Mouse (Mus musculus) liver, embryonic 11.5 days (tissue): Measurements from ENCODE around the gene Gch1. TPM values are rescaled to one million over a fixed set of nuclear protein-coding genes. Genes with fewer than 3 reads are reported as not detected.

Source experiments
- ATAC-seq: fragments of 200-750 bp; cut with Nextera tagmentation; replicated peaks from 2 replicates; pipeline ENCODE4 v1.8.0; 2017; ENCODE audit warnings: moderate number of reproducible peaks, mild to moderate bottlenecking, moderate TSS enrichment, moderate library complexity; ENCODE audit not compliant: low FRiP score
- DNase-seq: peaks from one replicate; pipeline ENCODE4 v3.0.0-alpha.2; 2017; ENCODE audit warnings: low spot score
- H3K27ac ChIP-seq: fragments of 300-500 bp; sonication (generic); 2 replicates; pipeline ENCODE4 v1.5.1; 2014; ENCODE audit warnings: mild to moderate bottlenecking, low read depth, low read length, control low read depth
- H3K27me3 ChIP-seq: fragments of 300-500 bp; sonication (generic); replicated peaks from 2 replicates; pipeline ENCODE4 v1.6.1; 2014; ENCODE audit warnings: low read length, mixed read lengths; ENCODE audit not compliant: control insufficient read depth, insufficient read depth
- H3K36me3 ChIP-seq: fragments of 300-500 bp; sonication (generic); 2 replicates; pipeline ENCODE4 v1.6.1; 2014; ENCODE audit warnings: mild to moderate bottlenecking, low read length, moderate library complexity, mixed read lengths; ENCODE audit not compliant: control insufficient read depth, insufficient read depth
- H3K4me1 ChIP-seq: fragments of 300-500 bp; sonication (generic); replicated peaks from 2 replicates; pipeline ENCODE4 v1.6.1; 2014; ENCODE audit warnings: low read length, mixed read lengths; ENCODE audit not compliant: control insufficient read depth, insufficient read depth
- H3K4me2 ChIP-seq: fragments of 300-500 bp; sonication (generic); 2 replicates; pipeline ENCODE4 v1.6.1; 2014; ENCODE audit warnings: mild to moderate bottlenecking, control low read depth, moderate library complexity
- H3K4me3 ChIP-seq: fragments of 300-500 bp; sonication (generic); 2 replicates; pipeline ENCODE4 v1.5.1; 2014; ENCODE audit warnings: low read depth, low read length, control low read depth
- H3K9ac ChIP-seq: fragments of 300-500 bp; sonication (generic); 2 replicates; pipeline ENCODE4 v1.6.1; 2014; ENCODE audit warnings: low read depth, low read length, control low read depth
- H3K9me3 ChIP-seq: fragments of 300-500 bp; sonication (generic); 2 replicates; pipeline ENCODE4 v1.6.1; 2016; ENCODE audit warnings: low read length, inconsistent platforms, mixed read lengths; ENCODE audit not compliant: control insufficient read depth
- WGBS: fragments of 180-500 bp; shearing (Covaris S2); extraction: QIAGEN DNeasy Blood & Tissue Kit; methylation state at CpG from one replicate; pipeline ENCODE4 v1.1.7; 2014; 5-methylcytosine and 5-hydroxymethylcytosine counted together
- polyA plus RNA-seq: library from polyadenylated mRNA; unstranded; fragments of >200 nt; fragmentation: Nextera tagmentation; extraction: Ambion mirVana; gene quantifications from 2 replicates; pipeline ENCODE4 v1.2.1, GENCODE M21; 2014

Gch1 gene
- polyA plus RNA-seq, 1 experiment from 2014 or later = 3.4 TPM

- H3K4me1 ChIP-seq = no peaks in the 10 kb centered on the region
- no peaks in the 10 kb centered on the region for H3K36me3 ChIP-seq
- 84% methylated on average over 4 of the region's 4 CpGs for WGBS
- no peak overlapping the region for H3K4me2 ChIP-seq
- no peak overlapping the region for H3K27ac ChIP-seq
- no peak overlapping the region for H3K4me3 ChIP-seq
- DNase-seq (no peak), ATAC-seq (no peak)
- no peaks in the 10 kb centered on the region for H3K27me3 ChIP-seq
- H3K9me3 ChIP-seq = no peaks in the 10 kb centered on the region
- no peak overlapping the region for H3K9ac ChIP-seq
These were observed 20.5 kb upstream of the Gch1 start for GRCm38 (mm10) chr14:47209669-47210164.

DNA sequence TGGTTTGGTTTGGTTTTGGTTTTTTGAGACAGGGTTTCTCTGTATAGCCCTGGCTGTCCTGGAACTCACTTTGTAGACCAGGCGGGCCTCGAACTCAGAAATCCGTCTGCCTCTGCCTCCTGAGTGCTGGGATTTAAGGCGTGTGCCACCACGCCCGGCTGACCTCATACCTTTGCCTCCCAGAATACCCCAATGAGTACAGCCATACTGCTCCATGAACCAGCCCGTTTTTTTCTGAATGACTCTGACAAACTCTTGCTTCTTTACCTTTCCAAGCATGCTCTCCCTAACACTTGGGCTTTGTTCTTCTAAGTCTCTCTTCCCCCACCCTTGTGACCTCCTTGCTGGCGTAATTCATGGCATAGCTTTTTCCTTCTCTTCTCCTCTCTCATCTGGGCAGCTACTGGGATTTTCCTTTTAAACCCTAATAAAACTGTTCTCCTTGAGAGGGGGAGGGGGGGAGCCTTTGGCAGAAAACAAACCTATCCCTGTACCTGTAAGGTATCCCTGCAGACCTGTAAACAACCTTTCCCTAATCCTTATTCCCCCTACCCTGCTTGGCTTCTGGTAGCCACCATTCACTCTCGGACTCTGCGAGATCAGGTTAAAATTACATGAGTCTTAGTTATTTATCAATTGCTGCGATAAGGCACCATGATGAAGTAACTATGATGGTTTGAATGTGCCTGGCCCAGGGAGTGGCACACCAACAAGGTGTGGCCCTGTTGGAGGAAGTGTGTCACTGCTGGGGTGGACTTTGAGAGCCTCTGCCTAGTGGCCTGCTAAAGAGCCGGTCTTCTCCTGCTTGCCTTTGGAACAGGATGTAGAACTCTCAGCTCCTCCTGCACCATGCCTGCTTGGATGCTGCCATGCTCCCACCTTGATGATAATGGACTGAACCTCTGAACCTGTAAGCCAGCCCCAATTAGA, 19.6 kb upstream of the Gch1 start:
- H3K9me3 ChIP-seq = no peaks in the 10 kb centered on the region
- no peaks in the 10 kb centered on the region for H3K27me3 ChIP-seq
- 83% methylated on average over 12 of the region's 12 CpGs for WGBS
- ATAC-seq (no peak), DNase-seq (no peak)
- no peaks in the 10 kb centered on the region for H3K36me3 ChIP-seq
- H3K4me3 ChIP-seq = no peak overlapping the region
- H3K27ac ChIP-seq = no peak overlapping the region
- H3K9ac ChIP-seq = no peak overlapping the region
- no peaks in the 10 kb centered on the region for H3K4me1 ChIP-seq
- no peak overlapping the region for H3K4me2 ChIP-seq

GRCm38 (mm10) chr14:47206601-47207000, 17.4 kb upstream of the Gch1 start:
- ATAC-seq = no peak
- WGBS = 77% methylated on average over 3 of the region's 3 CpGs
- no peaks in the 10 kb centered on the region for H3K36me3 ChIP-seq

GRCm38 (mm10) chr14:47205270-47205972, 16.2 kb upstream of the Gch1 start:
- H3K27me3 ChIP-seq = no peaks in the 10 kb centered on the region
- ATAC-seq (no peak), DNase-seq (no peak)
- 84% methylated on average over 5 of the region's 5 CpGs for whole genome bisulfite sequencing
- no peaks in the 10 kb centered on the region for H3K36me3 ChIP-seq
- no peak overlapping the region for H3K4me3 ChIP-seq
- no peak overlapping the region for H3K4me2 ChIP-seq
- no peak overlapping the region for H3K27ac ChIP-seq
- no peaks in the 10 kb centered on the region for H3K4me1 ChIP-seq
- H3K9ac ChIP-seq = no peak overlapping the region
- H3K9me3 ChIP-seq = no peaks in the 10 kb centered on the region

More at GRCm38 (mm10) chr14:47206601-47207000, 17.4 kb upstream of the Gch1 start:
- Histone ChIP-seq H3K27me3 (no peaks in the 10 kb centered on the region), H3K9me3 (no peaks in the 10 kb centered on the region), H3K4me2 (no peak overlapping the region), H3K9ac (no peak overlapping the region), H3K4me3 (no peak overlapping the region), H3K27ac (no peak overlapping the region), H3K4me1 (no peaks in the 10 kb centered on the region)
- DNase-seq = no peak

GRCm38 (mm10) chr14:47197340-47197739, 8.1 kb upstream of the Gch1 start:
- no peaks in the 10 kb centered on the region for H3K4me1 ChIP-seq
- no peaks in the 10 kb centered on the region for H3K36me3 ChIP-seq
- DNase-seq = no peak
- no peak overlapping the region for H3K27ac ChIP-seq
- 96% methylated on average over 3 of the region's 3 CpGs for WGBS
- no peaks in the 10 kb centered on the region for H3K9me3 ChIP-seq
- no peak for ATAC-seq
- no peaks in the 10 kb centered on the region for H3K27me3 ChIP-seq
- no peak overlapping the region for H3K4me2 ChIP-seq
- H3K9ac ChIP-seq = no peak overlapping the region
- no peak overlapping the region for H3K4me3 ChIP-seq

DNA sequence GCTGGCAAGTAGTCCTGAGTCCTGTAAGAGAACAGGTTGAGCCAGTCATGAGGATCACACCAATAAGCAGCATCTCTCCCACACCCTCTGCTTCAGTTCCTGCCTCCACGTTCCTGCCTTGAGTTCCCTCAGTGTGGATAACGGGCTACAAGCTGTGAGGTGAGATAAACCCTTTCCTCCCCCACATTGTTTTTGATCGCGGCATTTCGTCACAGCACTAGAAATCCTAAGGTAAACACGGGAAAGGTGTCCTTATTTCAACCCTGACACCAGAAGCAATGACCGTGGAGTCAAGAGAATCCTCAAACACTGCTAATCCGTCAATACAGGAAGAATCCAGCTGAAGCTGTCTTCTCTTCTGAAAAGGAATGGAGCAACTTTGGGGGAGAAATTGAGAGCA, 7.5 kb upstream of the Gch1 start:
- no peaks in the 10 kb centered on the region for H3K36me3 ChIP-seq
- no peaks in the 10 kb centered on the region for H3K4me1 ChIP-seq
- H3K4me2 ChIP-seq = no peak overlapping the region
- ATAC-seq (no peak), DNase-seq (no peak)
- no peaks in the 10 kb centered on the region for H3K27me3 ChIP-seq
- no peak overlapping the region for H3K27ac ChIP-seq
- 62% methylated on average over 8 of the region's 8 CpGs for WGBS
- H3K4me3 ChIP-seq = no peak overlapping the region
- H3K9me3 ChIP-seq = no peaks in the 10 kb centered on the region
- H3K9ac ChIP-seq = no peak overlapping the region

GRCm38 (mm10) chr14:47194096-47194495, 4.9 kb upstream of the Gch1 start:
- no peak overlapping the region for H3K9ac ChIP-seq
- H3K4me2 ChIP-seq = no peak overlapping the region
- H3K4me1 ChIP-seq = peaks cover 3% of the 10 kb centered on the region; the same call in 1 of the 2 replicates
- ATAC-seq (no peak), DNase-seq (no peak)
- H3K27ac ChIP-seq = no peak overlapping the region
- H3K9me3 ChIP-seq = no peaks in the 10 kb centered on the region
- H3K4me3 ChIP-seq = no peak overlapping the region
- H3K27me3 ChIP-seq = no peaks in the 10 kb centered on the region
- no peaks in the 10 kb centered on the region for H3K36me3 ChIP-seq
- WGBS = 36% methylated on average over 4 of the region's 4 CpGs

DNA sequence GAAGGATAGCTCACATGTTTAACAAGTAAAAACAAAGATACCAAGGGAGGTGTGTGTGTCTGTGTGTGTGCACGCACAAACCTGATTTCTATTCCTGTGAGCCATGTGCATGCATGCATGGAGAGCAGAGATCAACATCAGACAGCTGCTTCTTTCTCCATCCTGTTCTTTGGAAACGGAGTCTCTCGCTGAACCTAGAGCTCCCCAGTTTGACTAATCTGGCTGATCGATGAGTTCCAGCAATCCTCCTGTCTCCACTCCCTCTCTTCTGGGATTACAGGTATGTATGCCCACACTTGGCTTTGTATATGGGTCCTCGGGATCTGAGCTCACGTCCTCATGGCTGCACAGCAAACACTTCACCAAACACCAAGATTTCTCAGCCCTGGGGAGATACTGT, 4.3 kb upstream of the Gch1 start:
- ATAC-seq (no peak), DNase-seq (no peak)
- Histone ChIP-seq H3K36me3 (no peaks in the 10 kb centered on the region), H3K27me3 (peaks cover 2% of the 10 kb centered on the region; the same call in 1 of the 2 replicates), H3K4me1 (peaks cover 7% of the 10 kb centered on the region; the same call in 1 of the 2 replicates), H3K27ac (no peak overlapping the region), H3K9me3 (no peaks in the 10 kb centered on the region), H3K9ac (no peak overlapping the region), H3K4me3 (no peak overlapping the region), H3K4me2 (no peak overlapping the region)
- 73% methylated on average over 6 of the region's 6 CpGs for WGBS
